Mouse (Mus musculus) megakaryocyte progenitor cell, adult 5-6 weeks (primary cell): ENCODE measurements at regions not wholly inside any gene's neighbourhood (a gene's known extent, or its start where the extent isn't known, plus 50 kb on each side); places are given as distances from the start of the nearest gene placed in this dataset.
A peak's percentile ranks its signal among the peaks of the same experiment; 100 is the strongest.

Experiments
- ATAC-seq: replicated peaks from 2 replicates; pipeline ENCODE4 v1.8.0; 2016; ENCODE audit warnings: mild to moderate bottlenecking, moderate TSS enrichment, inconsistent platforms; ENCODE audit not compliant: poor library complexity

- ATAC-seq = no peak
Measured at GRCm38 (mm10) chr19:44626261-44626660, 63.6 kb downstream of the Hif1an start.

DNA sequence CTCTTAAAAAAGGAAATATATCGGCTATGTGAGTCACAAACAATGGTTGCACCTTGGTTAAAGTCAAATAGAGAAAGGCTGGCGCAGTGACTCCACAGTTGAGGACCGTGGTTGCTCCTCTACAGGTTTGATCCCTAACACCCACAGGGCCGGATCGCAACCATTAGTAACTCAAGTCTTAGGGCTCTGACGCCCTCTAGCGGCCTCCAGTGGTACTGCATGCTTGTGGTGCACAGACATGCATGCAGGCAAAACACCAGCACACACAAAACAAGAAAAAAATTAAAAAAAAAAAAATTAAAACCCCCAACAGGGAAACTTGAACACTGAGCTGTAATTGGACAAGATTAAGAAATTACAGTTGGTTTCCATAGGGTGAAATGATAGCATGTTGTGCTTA is 67.1 kb downstream of the Hif1an start:
- ATAC-seq = no peak

DNA sequence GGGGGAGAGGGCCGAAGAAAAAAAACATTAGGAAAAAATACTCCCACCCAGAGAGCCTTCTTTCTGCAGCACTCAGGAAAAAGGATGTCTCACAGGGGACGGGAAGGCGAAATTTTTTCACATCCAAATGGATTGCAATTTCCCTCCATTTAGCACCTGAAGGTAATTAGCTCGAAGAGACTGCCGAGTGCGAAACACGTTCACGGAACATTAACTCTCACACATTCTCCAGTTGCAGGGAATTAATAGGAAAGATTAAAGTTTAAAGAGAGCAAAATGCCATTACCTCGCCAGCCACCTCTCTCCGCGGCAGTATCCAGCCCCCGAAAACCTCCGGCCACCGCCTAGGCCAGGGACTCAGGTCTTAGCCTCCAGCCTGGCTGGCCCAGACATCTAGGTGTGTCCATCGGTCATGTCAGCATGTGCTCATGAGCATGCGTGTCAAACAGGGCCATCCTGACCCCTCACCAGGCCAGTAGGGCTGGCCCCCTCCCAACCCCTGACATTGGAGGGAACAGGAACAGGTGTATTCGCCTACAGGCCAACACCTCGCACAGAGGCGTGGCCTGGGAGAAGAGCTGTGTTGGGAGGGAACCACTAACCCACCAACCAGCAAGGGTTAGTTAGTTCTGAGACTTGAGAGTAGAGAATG is 68.8 kb downstream of the Hif1an start:
- no peak for ATAC-seq

GRCm38 (mm10) chr19:44637145-44637719 is 74.6 kb downstream of the Hif1an start:
- no peak for ATAC-seq

DNA sequence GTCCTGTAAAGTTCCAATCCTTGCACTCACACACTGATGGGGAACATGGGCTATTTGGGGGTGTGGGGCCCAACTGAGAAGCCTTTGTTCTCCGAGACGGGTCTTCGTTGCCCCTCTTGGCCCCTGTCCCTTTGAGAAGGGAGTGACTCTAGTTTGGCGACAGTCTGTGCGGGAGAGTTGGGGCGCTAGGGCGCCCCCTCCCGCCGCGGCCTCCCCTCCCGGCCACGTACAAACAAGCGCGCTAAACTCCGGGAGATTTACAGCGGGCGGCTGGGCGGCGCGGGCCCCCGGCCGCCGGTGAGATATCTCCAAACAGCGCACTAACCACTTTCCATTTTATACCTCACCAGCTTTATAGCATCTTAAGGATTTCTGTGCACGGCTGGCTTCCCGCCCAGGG is 77.4 kb downstream of the Hif1an start:
- ATAC-seq = no peak

DNA sequence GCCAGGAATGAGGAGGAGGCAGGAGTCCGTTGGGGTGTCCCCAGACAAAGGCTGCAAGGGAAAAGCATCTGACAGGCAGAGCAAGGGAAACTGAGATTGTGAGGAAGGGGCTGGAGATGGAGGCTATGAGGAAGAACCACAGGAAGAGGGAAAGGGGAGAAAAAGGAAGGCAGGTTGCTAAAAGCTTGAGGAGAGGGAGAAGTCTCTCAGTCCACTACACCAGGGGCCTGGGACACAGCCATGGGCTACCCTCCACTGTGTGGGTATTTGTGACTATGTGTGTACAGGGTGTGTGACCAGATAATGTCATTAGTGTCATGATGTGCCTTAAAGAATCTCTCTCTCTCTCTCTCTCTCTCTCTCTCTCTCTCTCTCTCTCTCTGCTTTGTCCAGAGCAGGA is 77.9 kb downstream of the Hif1an start:
- ATAC-seq = no peak

DNA sequence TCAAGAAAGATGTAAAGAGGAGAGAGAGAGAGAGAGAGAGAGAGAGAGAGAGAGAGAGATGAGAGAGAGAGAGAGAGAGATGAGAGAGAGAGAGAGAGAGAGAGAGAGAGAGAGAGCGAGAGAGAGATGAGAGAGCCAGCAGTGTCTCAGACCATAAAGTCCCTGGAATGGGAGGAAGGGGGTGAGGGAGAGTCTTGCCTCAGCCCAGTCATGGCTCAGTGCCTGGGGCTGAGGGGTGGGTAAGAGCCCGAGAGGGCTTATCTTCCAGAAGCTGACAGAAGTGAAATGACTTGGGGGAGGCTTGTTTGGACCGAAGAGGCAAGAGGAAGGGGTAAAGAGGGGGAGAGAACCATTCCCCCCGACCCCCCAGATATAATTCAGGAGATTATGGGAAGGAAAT is 79.6 kb downstream of the Hif1an start:
- no peak for ATAC-seq

DNA sequence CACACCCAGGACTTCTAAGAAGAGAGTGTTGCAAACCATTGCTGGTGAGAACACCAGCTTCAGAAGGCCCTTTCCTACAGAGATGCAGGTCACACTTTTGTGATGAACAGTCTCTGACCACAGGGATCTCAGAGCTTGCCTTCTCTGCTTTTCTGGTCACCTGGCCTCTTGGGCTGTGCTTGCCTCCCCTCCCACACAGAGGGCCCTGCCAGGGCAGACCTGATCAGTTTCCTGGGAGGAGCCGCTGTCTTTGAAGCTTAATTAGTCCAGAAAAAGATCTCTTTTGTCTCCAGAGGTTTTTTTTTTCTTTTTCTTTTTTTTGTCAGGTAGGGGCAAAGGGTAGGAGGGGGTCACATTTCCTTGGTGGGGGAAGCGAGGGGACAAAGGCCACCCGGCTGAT is 81.7 kb downstream of the Hif1an start:
- ATAC-seq = no peak

DNA sequence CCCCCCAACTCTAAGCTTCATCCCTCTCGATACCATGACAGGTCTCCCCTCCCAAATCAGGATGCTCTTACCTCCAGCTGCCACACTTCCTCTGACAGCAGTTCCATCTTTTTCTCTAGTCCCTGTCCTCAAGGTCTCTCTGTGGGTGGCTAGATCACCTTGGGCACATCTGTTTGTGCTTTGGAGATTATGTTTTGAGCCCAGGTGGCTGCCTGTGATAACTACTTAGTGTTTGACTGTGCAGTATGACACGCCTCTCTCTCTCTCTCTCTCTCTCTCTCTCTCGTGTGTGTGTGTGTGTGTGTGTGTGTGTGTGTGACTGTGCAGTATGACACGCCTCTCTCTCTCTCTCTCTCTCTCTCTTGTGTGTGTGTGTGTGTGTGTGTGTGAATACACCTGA is 82.3 kb downstream of the Hif1an start:
- ATAC-seq = no peak

- no peak for ATAC-seq
Measured at GRCm38 (mm10) chr19:44646548-44646947, 83.9 kb downstream of the Hif1an start.

DNA sequence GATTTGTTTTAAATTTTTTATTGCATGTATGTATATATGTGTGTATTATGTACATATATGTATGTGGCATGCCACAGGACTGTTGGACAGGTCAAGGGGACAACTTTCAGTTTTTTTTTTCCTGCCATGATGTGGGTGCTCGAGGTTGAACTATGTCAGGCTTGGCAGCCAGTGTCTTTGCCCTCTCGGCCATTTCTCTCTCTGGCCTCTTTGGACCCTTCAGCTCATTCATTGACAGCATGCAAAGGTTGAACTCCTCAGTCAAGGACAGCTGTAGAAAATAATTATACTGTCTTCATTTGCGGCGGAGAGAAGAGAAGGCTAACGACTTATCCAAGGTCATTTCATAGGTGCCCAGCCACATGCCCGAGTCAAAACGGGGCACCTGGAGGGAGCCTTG is 86.6 kb downstream of the Hif1an start:
- no peak for ATAC-seq

- no peak for ATAC-seq
Measured at GRCm38 (mm10) chr19:44650841-44651240, 88.2 kb downstream of the Hif1an start.

- no peak for ATAC-seq
Measured at GRCm38 (mm10) chr19:44651605-44652004, 89.0 kb downstream of the Hif1an start.

GRCm38 (mm10) chr19:44655719-44656118 is 93.1 kb downstream of the Hif1an start:
- peak; percentile 64 for ATAC-seq

GRCm38 (mm10) chr19:44659316-44659715 is 96.5 kb upstream of the Pax2 start:
- ATAC-seq = no peak

- no peak for ATAC-seq
Measured at GRCm38 (mm10) chr19:44669535-44669958, 86.3 kb upstream of the Pax2 start.

- no peak for ATAC-seq
Measured at GRCm38 (mm10) chr19:44674621-44675245, 81.1 kb upstream of the Pax2 start.

GRCm38 (mm10) chr19:44676555-44677120 is 79.2 kb upstream of the Pax2 start:
- ATAC-seq = no peak

DNA sequence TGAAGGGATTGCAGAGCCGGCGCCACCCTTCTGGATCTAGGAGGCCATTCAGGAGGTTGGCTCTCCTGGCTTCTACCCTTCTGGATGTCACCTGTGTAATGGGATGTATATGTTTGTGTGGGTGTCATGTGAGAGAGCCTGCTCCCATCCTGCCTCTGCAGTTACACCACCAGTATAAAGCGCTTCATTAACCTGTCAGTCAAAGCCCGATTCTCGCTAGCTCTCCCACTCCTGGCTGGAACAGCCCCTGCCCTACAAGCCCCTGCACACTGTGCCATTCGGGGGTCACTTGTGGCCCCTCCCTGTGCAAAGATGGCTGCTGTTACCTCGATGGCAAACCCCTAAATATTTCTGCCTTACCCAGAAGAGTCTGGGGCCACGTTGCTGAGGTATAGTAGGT is 78.5 kb upstream of the Pax2 start:
- ATAC-seq = no peak

DNA sequence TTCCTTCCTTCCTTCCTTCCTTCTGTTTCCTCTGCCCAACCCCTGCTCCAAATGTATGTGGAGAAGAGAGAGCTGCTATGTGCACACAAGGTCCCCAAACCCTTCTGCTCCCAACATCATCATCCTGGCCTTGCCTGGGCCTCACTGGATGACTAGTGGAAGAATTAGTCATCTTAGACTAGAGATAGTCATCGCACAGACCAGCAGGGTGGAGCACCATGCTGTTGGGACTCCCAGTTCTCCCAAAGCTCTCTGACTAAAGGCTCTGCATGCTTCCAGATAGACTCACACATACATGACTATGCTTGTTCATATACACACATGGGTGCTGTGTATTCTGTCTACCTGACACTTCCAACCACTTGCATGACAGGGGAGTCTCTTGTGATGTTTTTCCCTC is 77.2 kb upstream of the Pax2 start:
- no peak for ATAC-seq

DNA sequence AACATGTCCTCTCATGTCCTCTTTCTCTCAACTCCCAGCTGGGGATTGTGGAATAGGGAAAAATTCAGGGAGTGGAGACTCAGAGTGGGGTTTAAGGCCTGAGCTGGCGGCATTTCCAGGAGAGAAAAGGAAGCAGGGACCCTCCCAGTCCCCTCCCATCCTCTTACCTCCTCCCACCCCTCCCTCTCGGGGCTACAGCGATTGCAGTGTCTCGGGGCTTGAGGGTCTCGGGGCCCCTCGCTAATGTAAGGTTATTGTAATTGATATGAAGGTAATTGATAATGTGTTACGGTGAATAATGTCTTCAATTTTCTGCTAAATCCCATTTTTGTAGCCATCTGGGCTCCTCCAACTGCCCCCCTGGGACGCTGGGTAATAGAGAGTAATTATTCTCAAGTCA is 74.2 kb upstream of the Pax2 start:
- ATAC-seq = no peak

GRCm38 (mm10) chr19:44683191-44683590 is 72.7 kb upstream of the Pax2 start:
- no peak for ATAC-seq
